Mouse (Mus musculus) stomach, embryonic 15.5 days (tissue): Measurements from ENCODE around the gene Cyp2j6. TPM values are rescaled to one million over a fixed set of nuclear protein-coding genes. Genes with fewer than 3 reads are reported as not detected.
"Not testable (repeated sequence)": the region's sequence is repeated elsewhere in the genome, so short reads cannot be mapped to it uniquely, and the experiment has no call there.

Experiments
- ATAC-seq: fragments of 200-750 bp; cut with Nextera tagmentation; 2 replicates; pipeline ENCODE4 v1.8.0; 2017; ENCODE audit warnings: low read depth, moderate number of reproducible peaks, moderate TSS enrichment; ENCODE audit not compliant: insufficient read depth, low FRiP score
- H3K27ac ChIP-seq: fragments of 300-500 bp; sonication (generic); 2 replicates; pipeline ENCODE4 v1.5.1; 2015; ENCODE audit warnings: mild to moderate bottlenecking, inconsistent platforms
- H3K27me3 ChIP-seq: fragments of 300-500 bp; sonication (generic); replicated peaks from 2 replicates; pipeline ENCODE4 v1.6.1; 2015; ENCODE audit warnings: inconsistent platforms
- H3K36me3 ChIP-seq: fragments of 300-500 bp; sonication (generic); 2 replicates; pipeline ENCODE4 v1.6.1; 2015; ENCODE audit warnings: inconsistent platforms
- H3K4me1 ChIP-seq: fragments of 300-500 bp; sonication (generic); 2 replicates; pipeline ENCODE4 v1.6.1; 2015; ENCODE audit warnings: inconsistent platforms
- H3K4me2 ChIP-seq: fragments of 300-500 bp; sonication (generic); 2 replicates; pipeline ENCODE4 v1.6.1; 2015; ENCODE audit warnings: mild to moderate bottlenecking, inconsistent platforms
- H3K4me3 ChIP-seq: fragments of 300-500 bp; sonication (generic); replicated peaks from 2 replicates; pipeline ENCODE4 v1.5.1; 2015; ENCODE audit warnings: inconsistent platforms
- H3K9ac ChIP-seq: fragments of 300-500 bp; sonication (generic); 2 replicates; pipeline ENCODE4 v1.6.1; 2015; ENCODE audit warnings: inconsistent platforms
- H3K9me3 ChIP-seq: fragments of 300-500 bp; sonication (generic); 2 replicates; pipeline ENCODE4 v1.6.1; 2016; ENCODE audit warnings: inconsistent platforms
- WGBS: fragments of 180-500 bp; shearing (Covaris S2); methylation state at CpG from one replicate; pipeline ENCODE4 v1.1.7; 2015; 5-methylcytosine and 5-hydroxymethylcytosine counted together
- polyA plus RNA-seq: library from polyadenylated mRNA; unstranded; fragments of >200 nt; fragmentation: Nextera tagmentation; extraction: Ambion mirVana; gene quantifications from 2 replicates; pipeline ENCODE4 v1.2.1, GENCODE M21; 2015

The Cyp2j6 gene
- polyA plus RNA-seq: 13.0 and 17.9 TPM in 2 replicates

DNA sequence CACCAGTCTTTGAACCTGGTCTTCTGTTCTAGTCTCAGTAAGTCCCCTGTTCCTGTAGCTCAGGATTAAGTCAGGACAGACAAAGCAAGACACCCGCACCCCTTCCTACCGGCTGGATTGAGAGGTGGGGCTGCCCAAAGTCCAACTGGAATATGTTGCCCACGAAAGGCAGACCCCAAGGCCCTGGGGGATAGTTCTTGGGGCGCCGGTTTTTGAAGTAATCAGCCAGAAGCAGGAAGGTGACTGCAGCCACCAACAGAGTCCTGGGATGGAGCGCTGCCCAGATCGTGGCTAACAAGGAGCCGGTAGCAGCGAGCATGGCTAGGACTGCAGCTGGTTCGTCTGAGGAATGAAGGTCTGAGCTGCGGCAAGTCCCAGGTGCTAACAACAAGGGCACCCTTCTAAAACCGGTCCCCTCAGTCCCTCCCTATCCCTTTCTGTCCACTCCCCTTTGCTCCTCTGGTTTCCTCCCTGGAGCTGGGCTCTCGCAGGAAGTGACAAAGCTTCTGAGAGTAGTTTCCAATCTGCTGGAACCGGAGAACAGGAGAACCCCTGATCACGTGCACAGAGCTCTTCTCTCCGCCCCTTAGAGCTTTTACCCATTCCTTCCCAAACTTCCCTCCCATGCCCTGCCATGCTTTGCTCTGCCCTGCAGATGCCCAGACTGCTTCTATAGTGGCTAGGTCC, at the start of gene Cyp2j6:
Gene Cyp2j6 (minus strand): TSS at position 529 of the 687 bp plus-strand sequence.
- H3K27ac ChIP-seq: peak within 1 kb of the TSS; percentile 71
- H3K36me3 ChIP-seq: no peaks in the 10 kb centered on the region
- peak within 1 kb of the TSS; percentile 49; the same call in 1 of the 2 replicates for H3K9ac ChIP-seq
- peak within 1 kb of the TSS; percentile 65 for H3K4me3 ChIP-seq
- 2% methylated on average over 16 of the region's 16 CpGs for WGBS
- no peaks in the 10 kb centered on the region for H3K4me1 ChIP-seq
- ATAC-seq: peak; percentile 93
- H3K4me2 ChIP-seq: peak within 1 kb of the TSS; percentile 67
- H3K27me3 ChIP-seq: no peaks in the 10 kb centered on the region
- no peaks in the 10 kb centered on the region for H3K9me3 ChIP-seq

DNA sequence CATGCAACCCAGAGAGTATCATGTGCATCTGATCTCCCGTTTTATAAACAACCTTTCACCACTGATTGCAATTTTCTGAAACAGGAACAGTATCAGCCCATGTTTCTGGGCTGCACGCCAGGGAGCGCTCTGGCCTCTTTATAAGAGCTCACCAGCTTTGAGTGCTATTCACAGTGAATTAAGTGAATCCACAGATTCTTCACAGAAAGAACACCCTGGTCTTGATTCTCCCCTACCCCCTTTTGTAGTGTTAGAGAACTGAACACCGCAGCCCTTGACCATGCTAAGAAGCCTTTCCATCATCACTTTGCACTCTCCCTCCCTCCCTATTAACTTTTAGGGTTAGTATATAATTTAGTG, 38.3 kb upstream of the Cyp2j6 start:
- peak overlapping the region; percentile 88 for H3K27ac ChIP-seq
- H3K36me3 ChIP-seq: no peaks in the 10 kb centered on the region
- H3K4me1 ChIP-seq: no peaks in the 10 kb centered on the region
- WGBS: 30% methylated on average over 4 of the region's 4 CpGs
- H3K9me3 ChIP-seq: no peaks in the 10 kb centered on the region
- peak; percentile 63 for ATAC-seq
- no peak overlapping the region for H3K9ac ChIP-seq
- H3K27me3 ChIP-seq: no peaks in the 10 kb centered on the region
- H3K4me3 ChIP-seq: peak overlapping the region; percentile 42
- H3K4me2 ChIP-seq: peak overlapping the region; percentile 78

DNA sequence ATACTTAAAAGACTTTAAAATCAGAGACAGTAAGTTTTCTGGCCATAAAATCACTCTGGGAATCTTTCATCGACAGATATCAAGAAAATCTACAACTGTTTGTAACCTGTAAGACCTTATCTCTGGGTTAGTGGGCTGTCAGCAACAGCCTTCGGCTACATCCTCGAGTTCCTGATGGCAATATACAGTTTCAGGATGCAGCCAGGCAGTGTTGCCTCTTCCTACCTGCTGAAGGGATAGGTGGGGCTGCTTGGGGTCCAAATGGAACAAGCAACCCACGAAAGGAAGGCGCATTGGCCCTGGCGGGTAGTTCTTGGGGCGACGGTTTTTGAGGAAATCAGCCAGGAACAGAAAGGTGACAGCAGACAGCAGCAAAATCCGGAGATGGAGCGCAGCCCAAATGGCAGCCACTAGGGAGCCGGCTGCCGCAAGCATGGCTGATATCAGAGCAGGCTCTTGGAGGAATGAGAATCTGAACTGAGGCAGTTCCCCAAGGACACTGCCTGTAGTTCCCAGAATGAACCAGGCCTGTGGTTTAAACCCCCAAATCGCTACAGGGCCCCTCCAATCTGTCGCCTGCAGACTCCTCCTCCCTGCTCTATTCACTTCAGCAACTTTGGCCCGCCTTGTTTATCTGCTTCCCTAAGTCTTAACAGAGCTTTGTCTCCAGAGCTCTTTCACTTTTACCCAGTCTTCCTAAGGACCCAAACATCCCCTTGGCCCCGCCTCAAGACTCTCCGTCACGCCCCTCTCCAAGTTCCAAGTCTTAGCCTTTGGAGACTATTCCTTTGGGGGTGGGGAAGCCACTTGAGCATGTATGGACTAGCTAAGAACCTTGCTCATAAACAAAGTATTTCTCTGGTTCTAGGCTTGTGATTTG, 37.7 kb upstream of the Cyp2j6 start, which contains the start of gene Cyp2j9:
Gene Cyp2j9 (minus strand): TSS at position 668 of the 880 bp plus-strand sequence.
- peak; percentile 93 for ATAC-seq
- H3K9me3 ChIP-seq: no peaks in the 10 kb centered on the region
- H3K9ac ChIP-seq: peak within 1 kb of the TSS; percentile 3; the same call in 1 of the 2 replicates
- H3K27ac ChIP-seq: peak within 1 kb of the TSS; percentile 88
- H3K4me3 ChIP-seq: peak within 1 kb of the TSS; percentile 42
- no peaks in the 10 kb centered on the region for H3K4me1 ChIP-seq
- WGBS: 5% methylated on average over 18 of the region's 18 CpGs
- H3K36me3 ChIP-seq: no peaks in the 10 kb centered on the region
- no peaks in the 10 kb centered on the region for H3K27me3 ChIP-seq
- H3K4me2 ChIP-seq: peak within 1 kb of the TSS; percentile 78

GRCm38 (mm10) chr4:96581425-96582088, 28.1 kb upstream of the Cyp2j6 start:
- no peak overlapping the region for H3K9ac ChIP-seq
- WGBS: 71% methylated on average over 1 of the region's 1 CpGs
- H3K4me2 ChIP-seq: no peak overlapping the region
- no peak for ATAC-seq
- no peaks in the 10 kb centered on the region for H3K27me3 ChIP-seq
- no peak overlapping the region for H3K27ac ChIP-seq
- no peak overlapping the region for H3K4me3 ChIP-seq
- no peaks in the 10 kb centered on the region for H3K4me1 ChIP-seq
- no peaks in the 10 kb centered on the region for H3K9me3 ChIP-seq
- no peaks in the 10 kb centered on the region for H3K36me3 ChIP-seq

DNA sequence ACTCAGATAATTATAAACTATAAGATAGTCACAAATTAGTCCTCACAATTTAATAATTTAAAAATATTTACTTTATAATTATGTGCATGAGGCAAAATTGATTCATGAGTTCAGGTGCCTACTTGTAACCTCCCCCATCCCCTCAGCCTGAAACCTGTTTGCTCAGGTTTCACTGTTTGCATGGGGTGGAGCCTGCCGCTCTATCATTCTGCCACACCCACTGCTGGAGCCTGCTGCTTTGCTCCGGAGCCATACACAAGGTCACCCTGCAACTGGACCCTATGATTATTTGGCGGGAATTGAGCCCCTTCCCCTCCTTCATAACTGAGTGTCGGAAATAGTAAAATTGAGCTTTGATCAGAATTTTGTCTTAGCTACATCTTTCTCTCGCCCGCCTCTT, 26.9 kb upstream of the Cyp2j6 start:
- ATAC-seq: peak; percentile 84

GRCm38 (mm10) chr4:96569442-96569841, 16.0 kb upstream of the Cyp2j6 start:
- no peak for ATAC-seq
- no peaks in the 10 kb centered on the region for H3K4me1 ChIP-seq
- H3K36me3 ChIP-seq: no peaks in the 10 kb centered on the region
- no peak overlapping the region for H3K4me3 ChIP-seq
- H3K27me3 ChIP-seq: no peaks in the 10 kb centered on the region
- WGBS: 43% methylated on average over 3 of the region's 3 CpGs
- H3K4me2 ChIP-seq: no peak overlapping the region
- no peak overlapping the region for H3K9ac ChIP-seq
- H3K9me3 ChIP-seq: no peaks in the 10 kb centered on the region
- no peak overlapping the region for H3K27ac ChIP-seq

More for the DNA sequence above, 26.9 kb upstream of the Cyp2j6 start:
- not testable (repeated sequence) for H3K4me2 ChIP-seq, H3K4me1 ChIP-seq, H3K27me3 ChIP-seq, H3K27ac ChIP-seq, H3K4me3 ChIP-seq, H3K9me3 ChIP-seq, H3K36me3 ChIP-seq, H3K9ac ChIP-seq
- 53% methylated on average over 6 of the region's 6 CpGs for WGBS

- no peak overlapping the region for H3K9ac ChIP-seq
- no peaks in the 10 kb centered on the region for H3K27me3 ChIP-seq
- WGBS: 67% methylated on average over 1 of the region's 1 CpGs
- H3K9me3 ChIP-seq: no peaks in the 10 kb centered on the region
- no peak overlapping the region for H3K27ac ChIP-seq
- H3K4me3 ChIP-seq: no peak overlapping the region
- no peaks in the 10 kb centered on the region for H3K36me3 ChIP-seq
- no peak overlapping the region for H3K4me2 ChIP-seq
- ATAC-seq: peak; percentile 70; the same call in 1 of the 2 replicates
- H3K4me1 ChIP-seq: no peaks in the 10 kb centered on the region
Measured at GRCm38 (mm10) chr4:96567988-96568387, 14.5 kb upstream of the Cyp2j6 start.

DNA sequence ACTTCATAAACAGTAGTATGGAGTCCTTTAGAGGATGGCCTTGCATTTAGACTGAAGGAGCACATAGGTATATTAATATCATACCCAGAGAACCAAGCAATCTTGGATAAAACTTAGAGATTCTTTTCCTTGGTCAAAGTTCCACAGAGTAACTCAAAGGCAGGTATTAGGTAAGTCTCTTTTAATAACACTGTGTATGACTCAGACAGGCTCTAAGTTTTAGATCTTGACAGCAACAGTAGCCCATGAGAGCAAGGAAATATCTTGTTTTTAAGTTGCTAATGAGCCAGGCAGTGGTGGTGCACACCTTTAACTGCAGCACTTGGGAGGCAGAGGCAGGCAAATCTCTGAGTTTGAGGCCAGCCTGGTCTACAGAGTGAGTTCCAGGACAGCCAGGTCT, 12.3 kb upstream of the Cyp2j6 start:
- Histone ChIP-seq H3K27ac (no peak overlapping the region), H3K9ac (no peak overlapping the region), H3K36me3 (no peaks in the 10 kb centered on the region), H3K4me3 (no peak overlapping the region), H3K4me1 (no peaks in the 10 kb centered on the region), H3K4me2 (no peak overlapping the region), H3K27me3 (no peaks in the 10 kb centered on the region), H3K9me3 (no peaks in the 10 kb centered on the region)
- ATAC-seq: no peak

- H3K4me1 ChIP-seq: no peaks in the 10 kb centered on the region
- no peaks in the 10 kb centered on the region for H3K36me3 ChIP-seq
- no peaks in the 10 kb centered on the region for H3K27me3 ChIP-seq
- WGBS: 88% methylated on average over 1 of the region's 1 CpGs
- no peak overlapping the region for H3K4me3 ChIP-seq
- ATAC-seq: no peak
- H3K27ac ChIP-seq: no peak overlapping the region
- H3K4me2 ChIP-seq: no peak overlapping the region
- no peak overlapping the region for H3K9ac ChIP-seq
- H3K9me3 ChIP-seq: no peaks in the 10 kb centered on the region
Measured at GRCm38 (mm10) chr4:96560464-96560863, 7.0 kb upstream of the Cyp2j6 start.

DNA sequence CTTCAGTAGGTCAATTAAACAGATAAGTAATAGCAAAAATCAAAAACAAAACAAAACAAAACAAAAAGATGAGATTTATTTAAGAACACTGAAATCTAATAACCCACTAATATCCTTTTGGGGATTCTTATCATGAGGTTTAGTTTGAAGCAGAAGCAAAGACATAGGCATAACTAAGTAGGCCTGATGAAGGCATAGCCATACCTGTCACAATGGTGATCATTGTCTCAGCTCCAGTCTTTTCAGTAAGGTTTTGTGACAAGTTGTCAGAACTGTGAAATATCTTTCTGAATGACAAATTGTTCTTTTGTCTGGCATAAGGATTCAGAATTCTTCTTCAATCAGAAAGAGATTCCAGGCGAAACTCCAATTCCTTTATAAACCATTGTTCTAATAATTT, 6.3 kb upstream of the Cyp2j6 start:
- H3K9me3 ChIP-seq: no peaks in the 10 kb centered on the region
- H3K27me3 ChIP-seq: no peaks in the 10 kb centered on the region
- ATAC-seq: no peak
- WGBS: 83% methylated on average over 1 of the region's 1 CpGs
- H3K36me3 ChIP-seq: no peaks in the 10 kb centered on the region
- no peak overlapping the region for H3K9ac ChIP-seq
- no peak overlapping the region for H3K27ac ChIP-seq
- H3K4me1 ChIP-seq: no peaks in the 10 kb centered on the region
- H3K4me2 ChIP-seq: no peak overlapping the region
- no peak overlapping the region for H3K4me3 ChIP-seq

DNA sequence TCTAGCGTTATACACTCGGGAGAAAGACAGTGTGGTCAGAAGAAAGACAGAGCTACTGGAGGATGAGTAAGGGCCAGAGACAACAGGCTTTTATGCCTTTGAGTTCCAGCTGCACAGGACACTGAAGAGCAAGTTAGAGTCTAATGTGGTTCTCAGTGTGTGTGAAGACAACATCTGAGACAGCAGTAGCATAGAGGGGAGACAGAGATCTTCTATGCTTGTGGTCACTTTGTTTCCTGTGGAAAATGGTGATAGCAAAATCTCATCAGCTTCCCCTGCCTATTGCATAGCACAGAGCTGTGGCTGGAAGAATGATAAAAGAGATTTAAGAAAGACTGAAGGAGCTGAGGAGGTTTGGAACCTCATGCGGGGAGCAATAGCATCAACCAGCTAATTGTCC, 1.8 kb downstream of the Cyp2j6 start:
- H3K4me2 ChIP-seq: peak overlapping the region; percentile 9
- ATAC-seq: no peak
- no peak overlapping the region for H3K9ac ChIP-seq
- no peaks in the 10 kb centered on the region for H3K4me1 ChIP-seq
- no peaks in the 10 kb centered on the region for H3K27me3 ChIP-seq
- H3K27ac ChIP-seq: no peak overlapping the region
- no peaks in the 10 kb centered on the region for H3K9me3 ChIP-seq
- no peak overlapping the region for H3K4me3 ChIP-seq
- 69% methylated on average over 3 of the region's 3 CpGs for WGBS
- H3K36me3 ChIP-seq: no peaks in the 10 kb centered on the region

DNA sequence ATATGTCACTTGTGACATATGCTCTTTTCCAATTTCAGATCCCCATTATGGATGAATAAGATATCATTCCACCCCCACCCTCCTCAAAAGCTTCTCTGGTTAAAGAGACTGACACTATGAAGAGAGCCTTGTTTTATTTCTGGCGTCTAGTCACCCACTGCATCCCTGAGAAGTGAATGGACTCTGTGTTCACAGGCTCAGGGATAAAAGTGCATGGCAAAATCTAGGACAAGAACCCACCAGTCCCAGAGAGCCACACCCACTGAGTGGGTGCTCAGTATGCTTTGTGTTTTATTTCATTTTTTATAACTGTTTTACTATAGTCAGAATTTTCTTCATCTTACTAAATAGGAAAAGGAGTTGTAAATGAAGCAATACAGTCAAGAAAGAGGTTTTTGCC, 7.5 kb downstream of the Cyp2j6 start:
- no peaks in the 10 kb centered on the region for H3K4me1 ChIP-seq
- 55% methylated on average over 1 of the region's 1 CpGs for WGBS
- H3K27ac ChIP-seq: no peak overlapping the region
- no peak overlapping the region for H3K9ac ChIP-seq
- no peak for ATAC-seq
- no peaks in the 10 kb centered on the region for H3K36me3 ChIP-seq
- H3K4me2 ChIP-seq: no peak overlapping the region
- no peaks in the 10 kb centered on the region for H3K27me3 ChIP-seq
- H3K4me3 ChIP-seq: no peak overlapping the region
- no peaks in the 10 kb centered on the region for H3K9me3 ChIP-seq
